Mouse (Mus musculus): ENCODE measurements around the gene Krtap11-1.

GRCm38 (mm10) chr16:89608161-89608790 is 37.3 kb upstream of the Krtap11-1 start:
- TF ChIP-seq CTCF (conservative IDR thresholded peaks at IDR 0.05; ENCODE audit: low read length) = no peak
- TF ChIP-seq NANOG (IDR thresholded peaks at IDR 0.05; ENCODE audit: borderline replicate concordance, low read length) = no peak
- TF ChIP-seq POU5F1 (IDR thresholded peaks at IDR 0.05; ENCODE audit: borderline replicate concordance, low read length) = no peak

Data from E14TG2a.4 (cell line).